Mouse (Mus musculus): ENCODE data around the gene Zfy2.

The Zfy2 gene

GRCm38 (mm10) chrY:2170309-2170708 lies at the start of gene Zfy2:
Gene Zfy2, minus strand, starts transcription at chrY:2170409.
- ATAC-seq (ENCODE audit: insufficient number of reproducible peaks, low FRiP score, low TSS enrichment): no peak
